Mouse (Mus musculus): ENCODE data around the gene Gm43517.

- TF ChIP-seq CTCF (IDR thresholded peaks at IDR 0.05; ENCODE audit: insufficient read depth, low read length) (no peak), POLR2A (IDR thresholded peaks at IDR 0.05; ENCODE audit: borderline replicate concordance, extremely low read depth, low read depth, low read length) (no peak)
Observed at GRCm38 (mm10) chr12:49383521-49384133, 1.3 kb upstream of the Gm43517 start.

All from lung, adult 2 months (tissue).